Mouse (Mus musculus) embryo, embryonic 10 days (tissue): ENCODE results near the gene Ctla4.

Experiments used
- DNase-seq: peaks from one replicate; pipeline ENCODE4 v3.0.0-alpha.2; 2015; ENCODE audit warnings: low spot score

Gene Ctla4

GRCm38 (mm10) chr1:60929036-60929435, 42.2 kb downstream of the Ctla4 start:
- DNase-seq = no peak

- no peak for DNase-seq
These were observed 43.6 kb downstream of the Ctla4 start for GRCm38 (mm10) chr1:60930397-60930796.

- no peak for DNase-seq
These were observed 49.3 kb downstream of the Ctla4 start for GRCm38 (mm10) chr1:60935968-60936581.

- DNase-seq = no peak
These were observed 50.3 kb downstream of the Ctla4 start for GRCm38 (mm10) chr1:60936963-60937711.

GRCm38 (mm10) chr1:60938256-60938655, 51.5 kb downstream of the Ctla4 start:
- no peak for DNase-seq

- DNase-seq = no peak
These were observed 52.2 kb downstream of the Ctla4 start for GRCm38 (mm10) chr1:60938974-60939373.

- DNase-seq = no peak
These were observed 53.2 kb downstream of the Ctla4 start for GRCm38 (mm10) chr1:60940023-60940422.

- DNase-seq = no peak
These were observed 53.8 kb downstream of the Ctla4 start for GRCm38 (mm10) chr1:60940620-60941019.

GRCm38 (mm10) chr1:60941056-60942048, 54.6 kb downstream of the Ctla4 start:
- DNase-seq = no peak

- DNase-seq = no peak
These were observed 56.1 kb downstream of the Ctla4 start for GRCm38 (mm10) chr1:60942921-60943320.

GRCm38 (mm10) chr1:60945633-60946401, 59.0 kb downstream of the Ctla4 start:
- DNase-seq = no peak

- DNase-seq = no peak
These were observed 61.3 kb downstream of the Ctla4 start for GRCm38 (mm10) chr1:60948112-60948511.

GRCm38 (mm10) chr1:60952958-60953357, 66.2 kb downstream of the Ctla4 start:
- DNase-seq = no peak

GRCm38 (mm10) chr1:60953686-60954085, 66.9 kb downstream of the Ctla4 start:
- DNase-seq = no peak

- DNase-seq = peak; percentile 44
These were observed 68.0 kb downstream of the Ctla4 start for GRCm38 (mm10) chr1:60954759-60955158.

GRCm38 (mm10) chr1:60955186-60955585, 68.4 kb downstream of the Ctla4 start:
- DNase-seq = no peak

GRCm38 (mm10) chr1:60956196-60956595, 69.4 kb downstream of the Ctla4 start:
- DNase-seq = no peak

- no peak for DNase-seq
These were observed 71.5 kb downstream of the Ctla4 start for GRCm38 (mm10) chr1:60958287-60958686.

GRCm38 (mm10) chr1:60959246-60959645, 72.4 kb downstream of the Ctla4 start:
- no peak for DNase-seq

- no peak for DNase-seq
These were observed 73.7 kb downstream of the Ctla4 start for GRCm38 (mm10) chr1:60960451-60960850.

GRCm38 (mm10) chr1:60961080-60961479, 74.3 kb downstream of the Ctla4 start:
- peak; percentile 79 for DNase-seq

GRCm38 (mm10) chr1:60962095-60962494, 75.3 kb downstream of the Ctla4 start:
- no peak for DNase-seq
